Mouse (Mus musculus) layer of hippocampus, adult 2 months (tissue): ENCODE results near the gene Klc1. TPM values are rescaled to one million over a fixed set of nuclear protein-coding genes. Genes with fewer than 3 reads are reported as not detected.

Experiments
- DNase-seq, 2 experiments: peaks; one replicate each; pipeline ENCODE4 v3.0.0; 2022; ENCODE audit warnings: low spot score in 2 of 2
- H3K27ac ChIP-seq: fragments of 200-600 bp; 2 replicates; pipeline ENCODE4 v1.8.1; 2022
- H3K4me3 ChIP-seq: fragments of 200-600 bp; 2 replicates; pipeline ENCODE4 v1.8.1; 2022; ENCODE audit warnings: mild to moderate bottlenecking
- CTCF ChIP-seq: fragments of 200-600 bp; conservative IDR thresholded peaks from 2 replicates; pipeline ENCODE4 v1.8.1; 2022; ENCODE audit warnings: antibody characterized with exemption, mild to moderate bottlenecking, moderate library complexity
- total RNA-seq, 2 experiments: library from RNA; stranded (reverse); gene quantifications; 2 replicates each; pipeline ENCODE4 v1.2.3; 2021

Klc1 gene
- total RNA-seq, 2 experiments from 2014 or later, result 654 to 684 TPM

DNA sequence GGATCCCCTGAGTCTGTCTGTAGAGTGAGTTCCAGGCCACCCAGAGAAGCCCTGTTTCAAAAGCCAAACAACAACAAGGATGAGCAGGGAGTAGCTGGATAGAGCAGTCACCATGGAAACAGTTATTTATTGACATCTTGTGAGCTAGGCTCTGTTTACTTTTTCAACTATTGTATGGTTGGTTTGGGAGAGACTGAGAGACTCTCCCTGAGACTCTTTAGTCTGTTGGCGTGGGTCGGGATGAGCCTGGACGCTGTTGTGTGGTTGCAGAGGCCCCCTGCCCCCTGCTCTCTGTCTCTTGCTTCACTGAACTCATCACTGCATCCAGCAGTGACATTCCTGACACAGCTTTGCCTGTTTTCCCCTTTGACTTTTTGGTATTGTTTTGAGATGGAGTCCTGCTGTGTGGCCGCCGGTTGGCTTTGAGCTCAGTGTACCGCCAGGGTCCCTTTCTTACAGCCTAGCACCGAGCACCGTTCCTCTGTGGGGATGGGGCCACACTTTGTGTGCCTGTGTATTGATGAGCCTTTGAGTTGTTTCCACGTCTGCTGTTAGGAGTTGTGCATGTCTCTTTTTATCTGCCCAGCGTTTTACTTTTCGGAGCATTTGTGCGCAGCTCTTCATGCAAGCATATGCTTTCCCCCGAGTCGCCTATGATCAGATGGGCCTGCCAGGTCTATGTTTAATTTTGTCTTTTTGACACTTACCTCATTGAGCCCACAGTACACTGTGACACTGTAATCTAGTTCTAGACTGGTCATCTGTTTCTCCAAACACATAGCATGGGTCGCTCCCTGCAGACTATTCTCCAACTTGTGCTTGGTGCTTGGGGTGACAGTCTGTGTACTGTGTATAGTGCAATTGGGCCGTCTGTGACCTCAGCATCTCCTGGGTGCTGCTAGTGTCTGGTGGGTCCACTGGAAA, 7.9 kb downstream of the Klc1 start:
- no peak for TF ChIP-seq CTCF
- no peak for DNase-seq
- Histone ChIP-seq H3K27ac (peak overlapping the region; percentile 80), H3K4me3 (peak overlapping the region; percentile 26)

DNA sequence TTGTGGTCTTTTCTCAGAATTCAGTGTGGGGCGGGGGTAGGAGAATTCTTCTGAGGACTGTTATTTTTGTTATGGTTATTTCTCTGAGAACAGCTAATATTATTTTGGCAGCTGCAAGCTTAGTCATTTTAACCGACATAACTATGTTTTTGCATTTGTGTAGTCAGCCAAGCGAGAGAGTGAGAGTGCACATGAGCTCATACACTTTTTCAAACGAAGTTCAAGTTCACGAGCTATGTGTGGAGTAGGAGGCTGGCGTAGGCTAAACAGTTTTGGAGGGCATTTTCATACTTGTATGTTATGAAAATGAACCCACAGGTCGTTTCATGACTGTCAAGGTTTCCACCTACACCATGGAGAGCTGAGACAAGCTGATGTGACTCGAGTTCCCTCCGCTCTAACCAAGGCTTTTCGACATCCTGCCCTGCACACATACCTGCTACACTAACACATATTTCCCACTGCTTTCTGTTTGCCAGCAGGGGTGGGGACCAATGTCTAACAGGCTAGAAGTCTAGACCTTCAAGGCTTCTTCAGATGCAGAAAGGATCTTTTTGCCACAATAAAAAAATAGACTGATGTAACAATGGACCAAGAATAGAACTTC, 9.8 kb downstream of the Klc1 start:
- TF ChIP-seq CTCF, result no peak
- no peak for DNase-seq

DNA sequence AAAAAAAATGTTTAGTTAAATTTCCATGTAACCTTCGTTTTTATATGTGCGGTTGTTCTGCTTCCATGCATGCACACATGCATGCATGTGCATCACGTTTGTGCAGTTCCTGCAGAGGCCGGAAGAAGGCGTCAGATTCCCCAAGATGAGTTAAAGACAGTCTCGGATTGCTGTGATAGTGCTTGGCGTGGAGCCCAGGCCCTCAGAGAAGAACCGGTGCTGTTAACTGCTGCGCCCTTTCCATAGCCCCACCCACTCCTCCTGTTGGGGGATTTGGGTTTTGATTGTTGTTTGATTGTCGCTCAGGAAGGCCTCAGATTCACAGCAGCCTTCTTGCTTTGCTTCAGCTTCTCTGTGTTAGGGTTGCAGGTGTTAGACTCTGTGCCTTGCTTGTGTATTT, 10.7 kb downstream of the Klc1 start:
- DNase-seq, result peak in 1 of 2 experiments; percentile 50
- Histone ChIP-seq H3K27ac (peak overlapping the region; percentile 80), H3K4me3 (no peak overlapping the region)
- TF ChIP-seq CTCF, result peak; percentile 64

More for the DNA sequence above, 9.8 kb downstream of the Klc1 start:
- Histone ChIP-seq H3K27ac (peak overlapping the region; percentile 80; the same call in 1 of the 2 replicates), H3K4me3 (no peak overlapping the region)

DNA sequence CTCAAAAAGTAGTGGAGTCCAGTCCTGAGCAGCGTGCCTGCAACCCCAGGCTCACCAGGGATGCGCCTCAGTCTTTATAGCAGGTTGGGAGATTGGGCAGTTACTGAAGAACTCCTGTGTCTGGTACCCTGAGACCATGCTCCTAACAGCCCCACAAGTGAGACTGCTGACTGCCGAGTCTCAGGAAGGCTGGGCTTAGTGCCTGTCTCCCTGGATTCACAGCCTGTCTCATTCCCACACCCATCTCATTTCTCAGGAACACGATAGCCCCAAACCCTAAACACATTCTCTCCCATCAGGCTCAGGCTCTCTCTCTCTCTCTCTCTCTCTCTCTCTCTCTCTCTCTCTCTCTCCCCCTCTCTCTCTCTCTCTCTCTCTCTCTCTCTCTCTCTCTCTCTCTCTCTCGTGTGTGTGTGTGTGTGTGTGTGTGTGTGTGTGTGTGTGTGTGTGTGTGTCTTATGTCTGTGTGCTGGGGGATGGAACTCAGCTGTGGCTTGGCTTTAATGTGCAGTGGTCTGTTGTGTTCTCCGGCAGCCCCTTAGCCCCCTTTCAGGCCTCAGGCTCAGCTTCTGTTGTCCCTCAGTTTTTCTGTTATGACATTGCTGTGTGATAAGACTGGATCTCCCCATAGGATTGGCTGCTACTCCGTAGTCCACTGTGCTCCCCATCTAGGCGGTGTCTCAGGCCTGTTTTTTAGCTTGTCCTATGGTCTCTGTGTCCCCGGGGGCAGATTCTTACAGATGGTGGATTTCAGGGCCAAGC, 11.3 kb downstream of the Klc1 start:
- peak overlapping the region; percentile 80 for H3K27ac ChIP-seq
- no peak for DNase-seq
- TF ChIP-seq CTCF, result no peak
- no peak overlapping the region for H3K4me3 ChIP-seq

DNA sequence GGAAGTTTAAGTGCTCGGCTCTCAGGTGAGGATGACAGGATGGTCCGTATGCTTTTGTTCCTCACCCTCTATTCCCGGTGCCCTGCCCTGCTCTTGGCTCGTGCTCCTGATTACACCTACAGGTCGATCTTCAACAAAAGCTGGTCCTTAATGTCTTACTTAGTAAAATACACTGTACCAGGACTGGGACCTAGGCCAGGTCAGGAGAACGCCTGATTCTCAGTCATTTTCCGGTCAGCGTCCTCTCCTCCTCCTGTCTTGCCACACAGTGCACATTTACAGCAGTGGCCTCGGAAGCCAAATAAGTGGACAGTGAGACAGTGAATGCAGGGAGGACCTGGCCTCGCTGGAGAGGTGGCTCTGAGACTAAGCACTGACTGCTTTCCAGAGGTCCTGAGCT, 12.0 kb downstream of the Klc1 start:
- no peak for TF ChIP-seq CTCF
- DNase-seq, result no peak
- Histone ChIP-seq H3K27ac (peak overlapping the region; percentile 57), H3K4me3 (no peak overlapping the region)

DNA sequence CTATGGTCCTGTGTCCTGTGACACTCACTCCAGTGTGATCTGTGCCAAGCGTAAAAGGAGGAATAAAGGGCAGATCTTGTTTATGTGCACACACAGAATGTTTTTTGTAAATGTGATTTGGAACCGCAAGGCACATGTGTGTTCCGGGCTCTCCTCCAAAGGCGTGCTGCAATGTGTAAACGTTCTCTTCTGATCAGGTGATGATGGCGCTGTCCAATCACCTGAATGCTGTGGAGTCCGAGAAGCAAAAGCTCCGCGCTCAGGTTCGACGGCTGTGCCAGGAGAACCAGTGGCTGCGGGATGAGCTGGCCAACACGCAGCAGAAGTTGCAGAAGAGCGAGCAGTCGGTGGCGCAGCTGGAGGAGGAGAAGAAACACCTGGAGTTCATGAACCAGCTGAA, 15.5 kb downstream of the Klc1 start:
- H3K27ac ChIP-seq, result peak overlapping the region; percentile 59; the same call in 1 of the 2 replicates
- H3K4me3 ChIP-seq, result no peak overlapping the region
- TF ChIP-seq CTCF, result no peak
- DNase-seq, result no peak

DNA sequence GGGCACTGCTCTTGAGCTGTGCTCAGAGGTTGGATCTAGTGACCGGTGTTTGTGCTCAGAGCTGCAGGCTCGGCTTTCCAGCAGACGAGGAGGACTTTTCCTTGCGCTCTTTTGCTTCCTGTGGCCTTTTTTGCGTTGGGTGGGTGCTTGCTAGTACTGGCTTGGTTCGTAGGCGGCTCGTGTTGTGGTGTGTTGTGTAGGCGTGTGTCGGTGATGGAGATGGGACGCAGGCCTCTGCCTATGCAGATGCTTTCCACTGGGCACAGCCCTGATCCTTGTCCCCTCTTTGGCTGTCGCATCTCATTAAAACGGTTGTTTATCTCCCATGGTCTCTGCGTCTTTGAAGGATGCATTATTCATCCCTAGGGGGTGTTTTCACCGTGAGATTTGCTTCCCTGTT, 16.2 kb downstream of the Klc1 start:
- no peak for DNase-seq
- no peak for TF ChIP-seq CTCF
- peak overlapping the region; percentile 59; the same call in 1 of the 2 replicates for H3K27ac ChIP-seq
- H3K4me3 ChIP-seq, result no peak overlapping the region; the same call in 1 of the 2 replicates

DNA sequence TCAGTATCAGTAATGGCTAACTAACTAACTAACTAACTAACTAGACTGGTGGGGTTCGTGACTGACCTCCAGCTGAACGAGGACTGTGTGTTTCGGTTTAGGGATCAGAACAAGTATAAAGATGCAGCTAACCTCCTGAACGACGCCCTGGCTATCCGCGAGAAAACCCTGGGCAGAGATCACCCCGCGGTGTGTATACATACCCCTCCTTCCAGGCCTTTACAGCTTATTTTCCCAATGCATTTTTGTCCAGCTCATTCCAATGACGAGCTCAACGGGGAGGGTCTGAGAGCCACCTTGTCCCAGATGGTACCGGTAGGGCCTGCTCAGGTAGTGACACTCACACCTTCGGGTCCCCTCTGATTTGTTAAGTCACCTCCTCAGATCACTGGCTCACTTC, 19.3 kb downstream of the Klc1 start:
- no peak overlapping the region for H3K4me3 ChIP-seq
- H3K27ac ChIP-seq, result no peak overlapping the region
- no peak for TF ChIP-seq CTCF
- no peak for DNase-seq

DNA sequence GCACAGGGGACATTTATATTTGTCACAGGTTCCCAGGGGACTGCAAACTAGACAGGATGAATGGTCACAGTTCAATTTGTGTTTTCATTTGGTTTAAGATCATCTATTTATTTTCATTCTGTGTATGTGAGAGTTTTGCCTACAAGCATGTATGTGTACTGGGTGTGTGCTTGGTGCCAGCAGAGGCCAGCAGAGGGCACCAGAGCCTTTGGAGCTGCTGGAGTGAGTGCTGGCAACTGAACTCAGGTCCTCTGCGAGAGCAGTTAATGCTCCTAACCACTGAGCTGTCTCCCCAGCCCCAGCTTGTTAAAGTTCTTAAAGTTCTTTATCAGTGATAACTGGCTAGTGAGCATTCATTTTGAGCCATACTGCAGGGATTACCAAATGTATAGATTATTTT, 20.9 kb downstream of the Klc1 start:
- H3K27ac ChIP-seq, result no peak overlapping the region
- no peak for DNase-seq
- TF ChIP-seq CTCF, result peak; percentile 54
- no peak overlapping the region for H3K4me3 ChIP-seq

DNA sequence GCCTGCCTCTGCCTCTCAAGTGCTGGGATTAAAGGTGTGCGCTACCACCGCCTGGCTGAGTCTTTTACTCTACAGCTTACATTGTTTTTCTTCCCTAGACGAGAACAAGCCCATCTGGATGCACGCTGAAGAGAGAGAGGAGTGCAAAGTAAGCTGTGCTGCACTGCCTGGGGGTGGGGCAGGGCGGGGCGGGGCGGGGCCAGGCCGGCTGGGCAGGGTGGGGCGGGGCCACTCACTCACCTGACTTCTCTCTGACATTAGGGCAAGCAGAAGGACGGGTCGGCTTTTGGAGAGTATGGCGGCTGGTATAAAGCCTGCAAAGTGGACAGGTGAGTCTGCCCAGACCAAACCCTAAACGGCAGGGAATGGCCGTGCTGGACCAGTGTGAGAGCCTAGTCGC, 26.5 kb downstream of the Klc1 start:
- Histone ChIP-seq H3K27ac (no peak overlapping the region), H3K4me3 (no peak overlapping the region)
- no peak for DNase-seq
- no peak for TF ChIP-seq CTCF

DNA sequence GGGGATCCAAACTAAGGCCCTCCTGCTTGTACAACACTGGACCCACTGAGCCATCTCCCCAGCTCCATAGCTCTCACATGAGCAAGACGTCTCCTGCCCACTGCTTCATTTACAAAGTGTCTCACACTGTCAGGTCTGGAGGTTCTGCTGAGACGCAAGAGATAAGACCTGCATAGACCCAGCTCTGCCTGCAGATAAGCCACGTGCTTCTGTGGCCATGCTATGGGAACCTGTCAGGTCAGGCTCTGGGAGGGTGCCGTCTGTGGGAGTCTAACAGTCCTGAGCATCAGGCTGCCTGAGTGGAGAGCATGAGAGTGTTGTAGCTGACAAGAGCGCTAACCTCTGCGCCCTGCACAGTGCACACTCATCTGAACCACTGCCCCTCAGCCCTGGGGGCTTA, 28.4 kb downstream of the Klc1 start:
- no peak for TF ChIP-seq CTCF
- no peak for DNase-seq
- Histone ChIP-seq H3K27ac (no peak overlapping the region), H3K4me3 (no peak overlapping the region)

DNA sequence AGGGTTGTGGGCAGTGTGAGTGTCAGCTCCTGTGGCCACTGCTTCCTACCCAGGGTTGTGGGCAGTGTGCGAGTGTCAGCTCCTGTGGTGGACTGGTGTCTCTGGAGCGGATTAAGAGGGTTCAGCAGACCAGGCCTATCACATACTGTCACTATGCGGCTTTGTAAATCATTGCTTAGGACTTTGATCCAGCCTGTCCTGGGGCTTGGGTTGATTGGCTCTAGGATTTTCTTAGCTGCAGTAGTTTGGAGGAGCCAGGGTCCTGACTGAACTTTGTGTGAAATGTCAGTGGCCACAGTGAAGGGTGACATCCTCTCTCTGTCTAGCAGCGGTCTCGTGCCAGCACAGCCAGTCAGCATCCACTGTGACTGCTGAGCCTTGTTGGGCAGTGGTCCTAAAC, 31.4 kb downstream of the Klc1 start:
- Histone ChIP-seq H3K27ac (peak overlapping the region; percentile 83; the same call in 1 of the 2 replicates), H3K4me3 (no peak overlapping the region)
- TF ChIP-seq CTCF, result no peak
- no peak for DNase-seq

DNA sequence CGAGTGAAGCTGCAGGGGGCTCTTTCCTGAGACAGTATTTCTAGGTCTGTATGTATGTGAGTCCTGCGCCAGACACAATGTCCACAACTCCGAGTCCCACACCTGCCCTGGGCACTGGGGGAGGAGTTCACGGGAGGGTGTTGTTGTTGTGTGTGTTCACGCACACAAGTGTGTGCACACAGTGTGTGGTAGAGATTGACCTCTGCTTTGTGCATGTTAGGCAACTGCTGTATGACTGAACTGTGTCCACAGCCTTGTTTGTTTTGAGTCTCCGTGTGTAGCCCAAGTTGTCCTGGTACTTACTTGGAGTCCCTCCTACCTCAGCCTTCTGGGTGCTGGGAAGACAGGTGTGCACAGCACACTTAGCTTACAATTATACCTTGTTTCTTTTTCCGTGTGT, 32.0 kb downstream of the Klc1 start:
- H3K4me3 ChIP-seq, result no peak overlapping the region
- no peak for TF ChIP-seq CTCF
- H3K27ac ChIP-seq, result peak overlapping the region; percentile 83
- DNase-seq, result no peak
